Mouse (Mus musculus) lung, embryonic 16.5 days (tissue): ENCODE measurements around the gene Clip3. TPM values are rescaled to one million over a fixed set of nuclear protein-coding genes. Genes with fewer than 3 reads are reported as not detected.

ENCODE experiments used
- ATAC-seq: fragments of 200-750 bp; cut with Nextera tagmentation; 2 replicates; pipeline ENCODE4 v1.8.0; 2017; ENCODE audit warnings: low read depth, mild to moderate bottlenecking, moderate library complexity
- H3K27ac ChIP-seq: fragments of 300-500 bp; sonication (generic); 2 replicates; pipeline ENCODE4 v1.5.1; 2014; ENCODE audit warnings: mild to moderate bottlenecking, control low read depth, low read length
- H3K27me3 ChIP-seq: fragments of 300-500 bp; sonication (generic); 2 replicates; pipeline ENCODE4 v1.6.1; 2014; ENCODE audit warnings: low read depth, low read length, mixed read lengths; ENCODE audit not compliant: control insufficient read depth, insufficient read depth
- H3K36me3 ChIP-seq: fragments of 300-500 bp; sonication (generic); 2 replicates; pipeline ENCODE4 v1.6.1; 2014; ENCODE audit warnings: low read length; ENCODE audit not compliant: control insufficient read depth, insufficient read depth
- H3K4me1 ChIP-seq: fragments of 300-500 bp; sonication (generic); replicated peaks from 2 replicates; pipeline ENCODE4 v1.6.1; 2014; ENCODE audit warnings: low read length, mixed read lengths; ENCODE audit not compliant: control insufficient read depth, insufficient read depth
- H3K4me2 ChIP-seq: fragments of 300-500 bp; sonication (generic); 2 replicates; pipeline ENCODE4 v1.6.1; 2014; ENCODE audit warnings: low read depth, low read length, control low read depth
- H3K4me3 ChIP-seq: fragments of 300-500 bp; sonication (generic); 2 replicates; pipeline ENCODE4 v1.5.1; 2014; ENCODE audit warnings: mild to moderate bottlenecking, low read length, control low read depth
- H3K9ac ChIP-seq: fragments of 300-500 bp; sonication (generic); 2 replicates; pipeline ENCODE4 v1.6.1; 2014; ENCODE audit warnings: low read length, control low read depth
- H3K9me3 ChIP-seq: fragments of 300-500 bp; sonication (generic); 2 replicates; pipeline ENCODE4 v1.6.1; 2016; ENCODE audit warnings: low read length; ENCODE audit not compliant: control insufficient read depth
- WGBS: fragments of 180-500 bp; shearing (Covaris S2); extraction: QIAGEN DNeasy Blood & Tissue Kit; methylation state at CpG from one replicate; pipeline ENCODE4 v1.1.7; 2014; 5-methylcytosine and 5-hydroxymethylcytosine counted together
- polyA plus RNA-seq: library from polyadenylated mRNA; unstranded; fragments of >200 nt; fragmentation: Nextera tagmentation; extraction: Ambion mirVana; gene quantifications from 2 replicates; pipeline ENCODE4 v1.2.1, GENCODE M21; 2015

The Clip3 gene
- polyA plus RNA-seq, 1 experiment from 2014 or later, result 20.7 TPM

DNA sequence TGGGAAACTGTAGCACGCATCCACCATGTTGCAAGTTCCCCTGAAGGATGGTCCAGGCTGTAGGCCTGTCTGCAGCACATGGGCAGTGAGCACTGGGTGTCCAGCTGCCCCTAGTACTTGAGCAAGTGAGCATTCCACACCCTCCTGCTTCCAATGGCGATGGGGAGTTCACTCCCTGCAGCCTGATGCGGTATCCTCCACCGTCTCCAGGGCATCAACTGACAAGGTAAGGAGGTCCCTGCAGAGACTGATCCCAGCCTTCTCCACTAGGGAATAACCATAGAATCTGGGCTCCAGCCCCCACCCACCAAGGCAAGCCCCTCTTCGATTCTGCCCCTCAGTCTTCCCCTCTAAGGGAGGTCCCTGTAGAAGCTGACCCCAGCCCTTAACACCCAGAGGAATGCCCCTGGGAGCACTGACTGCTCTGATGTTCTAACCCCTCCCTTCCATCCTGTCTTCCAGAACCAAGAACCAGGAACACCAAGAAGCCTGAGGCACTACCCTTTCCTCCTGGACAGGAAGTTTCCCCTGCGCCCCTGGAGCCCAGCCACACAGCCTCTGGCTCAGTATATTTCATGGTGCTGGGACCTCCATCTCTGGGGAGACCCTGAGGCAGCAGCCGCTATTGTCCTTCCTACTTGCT, 2.3 kb upstream of the Clip3 start:
- Histone ChIP-seq H3K27ac (no peak overlapping the region), H3K9me3 (no peaks in the 10 kb centered on the region), H3K4me2 (no peak overlapping the region), H3K9ac (no peak overlapping the region), H3K27me3 (no peaks in the 10 kb centered on the region), H3K36me3 (no peaks in the 10 kb centered on the region), H3K4me1 (no peaks in the 10 kb centered on the region; the same call in 1 of the 2 replicates), H3K4me3 (no peak overlapping the region)
- WGBS, result 67% methylated on average over 7 of the region's 7 CpGs
- no peak for ATAC-seq

DNA sequence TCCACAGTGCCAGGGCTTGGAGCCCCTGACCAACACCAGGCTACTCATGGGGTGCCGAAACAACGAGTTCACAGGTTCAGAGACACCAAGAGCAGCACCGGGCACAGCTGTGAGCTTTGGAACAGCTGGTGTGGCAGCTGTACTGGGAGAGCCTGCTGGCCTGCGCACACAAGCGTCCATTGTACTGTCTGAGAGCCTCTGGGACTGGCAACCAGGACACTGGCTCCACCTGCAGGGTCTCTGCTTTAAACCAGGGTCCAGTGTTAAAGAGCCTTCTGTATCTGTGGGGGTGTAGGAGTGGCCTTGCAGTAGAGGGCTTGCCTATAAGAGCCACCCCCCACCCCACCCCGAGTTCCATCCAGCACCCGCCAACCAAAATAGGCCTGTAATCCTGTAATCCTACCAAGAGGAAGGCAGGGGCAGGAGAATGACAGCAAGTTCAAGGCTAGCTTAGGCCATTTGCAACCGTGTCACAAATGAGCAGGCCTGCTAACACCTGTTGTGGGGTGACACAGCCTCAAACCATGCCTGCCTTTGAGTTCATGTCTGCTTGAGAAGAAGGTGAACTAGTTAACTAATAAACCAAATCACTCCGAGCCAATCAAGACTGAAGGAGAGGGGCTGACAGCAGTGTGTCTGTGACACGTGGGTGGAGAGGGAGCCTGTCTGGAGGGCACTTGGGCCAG, 1.7 kb upstream of the Clip3 start:
- Histone ChIP-seq H3K27me3 (no peaks in the 10 kb centered on the region), H3K4me2 (no peak overlapping the region), H3K27ac (no peak overlapping the region), H3K4me1 (no peaks in the 10 kb centered on the region; the same call in 1 of the 2 replicates), H3K4me3 (no peak overlapping the region), H3K9me3 (no peaks in the 10 kb centered on the region), H3K36me3 (no peaks in the 10 kb centered on the region), H3K9ac (no peak overlapping the region)
- ATAC-seq, result no peak
- WGBS, result 56% methylated on average over 10 of the region's 10 CpGs

DNA sequence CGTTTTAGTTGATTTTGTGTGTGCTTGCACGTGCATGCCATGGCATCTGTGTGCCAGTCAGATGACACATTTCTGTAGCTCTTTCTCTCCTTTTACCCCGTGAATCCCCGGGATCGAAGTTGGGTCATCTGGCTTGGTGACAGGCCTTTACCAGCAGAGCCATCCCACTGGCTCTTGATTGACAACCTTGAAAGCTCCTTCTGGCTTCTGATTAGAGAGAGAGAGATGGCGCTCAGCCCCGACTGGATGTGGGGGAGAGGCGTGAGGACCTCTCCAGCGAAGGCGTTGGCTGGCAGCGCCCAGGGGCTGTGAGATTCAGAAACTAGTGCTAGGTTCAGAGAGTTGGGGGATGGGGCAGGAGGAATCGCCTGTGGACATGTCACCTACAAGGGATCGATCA, 2.3 kb downstream of the Clip3 start:
- Histone ChIP-seq H3K9me3 (no peaks in the 10 kb centered on the region), H3K4me2 (no peak overlapping the region), H3K4me1 (no peaks in the 10 kb centered on the region; the same call in 1 of the 2 replicates), H3K9ac (no peak overlapping the region), H3K27ac (no peak overlapping the region), H3K27me3 (no peaks in the 10 kb centered on the region), H3K36me3 (no peaks in the 10 kb centered on the region), H3K4me3 (no peak overlapping the region)
- 76% methylated on average over 13 of the region's 13 CpGs for WGBS
- no peak for ATAC-seq

DNA sequence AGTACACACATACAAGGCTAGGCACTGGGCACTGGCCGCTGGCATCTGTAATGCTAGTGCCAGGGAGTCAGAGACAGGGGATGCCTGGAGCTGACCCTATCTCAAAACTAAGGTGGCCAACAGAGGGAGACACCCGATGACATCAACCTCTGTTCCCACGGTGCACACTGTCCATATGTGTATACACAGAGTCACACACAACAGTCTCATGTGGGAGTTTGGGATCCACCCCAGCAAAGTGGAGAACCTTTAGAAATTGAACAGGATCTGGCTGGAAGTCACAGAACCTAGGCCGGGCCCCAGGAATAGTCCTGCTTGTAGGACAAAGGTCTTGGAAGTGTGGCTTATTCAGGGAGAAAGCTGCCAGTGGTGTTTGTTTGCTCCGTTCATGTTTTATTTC, 2.8 kb downstream of the Clip3 start:
- WGBS, result 81% methylated on average over 5 of the region's 5 CpGs
- Histone ChIP-seq H3K27ac (no peak overlapping the region), H3K4me3 (no peak overlapping the region), H3K27me3 (no peaks in the 10 kb centered on the region), H3K4me1 (no peaks in the 10 kb centered on the region; the same call in 1 of the 2 replicates), H3K9ac (no peak overlapping the region), H3K9me3 (no peaks in the 10 kb centered on the region), H3K4me2 (no peak overlapping the region), H3K36me3 (no peaks in the 10 kb centered on the region)
- no peak for ATAC-seq

DNA sequence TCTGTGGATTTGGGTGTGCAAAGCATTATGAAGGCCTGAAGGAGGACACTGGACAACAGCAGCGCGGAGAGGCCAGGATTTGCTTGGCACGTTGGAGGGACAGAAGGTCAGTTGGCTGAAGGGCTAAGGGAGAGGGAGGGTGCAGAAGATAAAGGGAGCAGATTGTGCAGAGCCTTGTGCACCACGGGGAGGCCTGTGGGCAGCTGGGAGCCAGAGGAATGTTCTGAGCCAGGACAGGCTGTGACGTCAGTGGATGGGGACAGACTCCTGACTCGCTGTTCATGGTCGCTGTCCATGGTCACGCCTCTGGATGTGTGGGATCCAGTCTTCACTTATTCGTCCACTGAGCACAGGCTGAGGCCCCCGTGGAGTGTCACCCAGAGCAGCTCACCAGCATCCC, 3.6 kb downstream of the Clip3 start:
- no peak for ATAC-seq
- 48% methylated on average over 10 of the region's 10 CpGs for WGBS
- Histone ChIP-seq H3K4me1 (no peaks in the 10 kb centered on the region; the same call in 1 of the 2 replicates), H3K27ac (no peak overlapping the region), H3K4me2 (no peak overlapping the region), H3K4me3 (no peak overlapping the region), H3K9me3 (no peaks in the 10 kb centered on the region), H3K9ac (no peak overlapping the region), H3K27me3 (no peaks in the 10 kb centered on the region), H3K36me3 (no peaks in the 10 kb centered on the region)

DNA sequence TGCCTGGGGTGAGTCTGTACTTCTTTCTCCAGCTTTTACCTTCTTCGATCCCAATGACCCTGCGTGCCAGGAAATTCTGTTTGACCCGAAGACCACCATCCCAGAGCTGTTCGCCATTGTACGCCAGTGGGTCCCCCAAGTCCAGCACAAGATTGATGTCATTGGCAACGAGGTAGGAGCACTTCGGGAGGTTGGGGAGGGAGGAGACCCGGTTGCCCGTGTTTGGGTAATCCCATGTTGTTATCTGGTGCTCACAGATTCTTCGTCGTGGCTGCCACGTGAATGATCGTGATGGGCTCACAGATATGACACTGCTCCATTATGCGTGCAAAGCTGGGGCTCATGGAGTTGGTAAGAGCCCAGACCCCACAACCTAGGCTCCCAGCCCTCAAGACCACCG, 5.3 kb downstream of the Clip3 start:
- no peaks in the 10 kb centered on the region; the same call in 1 of the 2 replicates for H3K36me3 ChIP-seq
- 85% methylated on average over 15 of the region's 15 CpGs for WGBS
- H3K9ac ChIP-seq, result no peak overlapping the region

DNA sequence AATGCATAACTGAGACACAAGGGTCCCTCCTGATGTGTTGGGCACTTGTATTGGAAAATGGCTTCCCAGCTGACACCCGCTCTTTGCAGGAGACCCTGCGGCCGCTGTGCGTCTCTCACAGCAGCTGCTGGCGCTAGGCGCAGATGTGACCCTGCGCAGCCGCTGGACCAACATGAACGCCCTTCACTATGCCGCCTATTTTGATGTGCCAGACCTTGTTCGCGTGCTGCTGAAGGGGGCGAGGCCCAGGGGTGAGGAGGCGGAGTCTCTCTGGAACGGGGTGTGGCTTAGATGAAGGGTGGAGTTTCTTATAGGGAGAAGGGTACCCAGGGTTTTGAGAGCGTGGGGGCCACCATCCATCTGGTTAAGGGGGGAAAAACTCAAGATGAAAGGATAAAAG, 5.7 kb downstream of the Clip3 start:
- no peak overlapping the region for H3K4me2 ChIP-seq

More for the DNA sequence above, 5.3 kb downstream of the Clip3 start:
- no peaks in the 10 kb centered on the region for H3K9me3 ChIP-seq
- no peaks in the 10 kb centered on the region; the same call in 1 of the 2 replicates for H3K4me1 ChIP-seq
- no peak overlapping the region for H3K4me2 ChIP-seq
- no peak for ATAC-seq
- no peak overlapping the region for H3K4me3 ChIP-seq
- H3K27ac ChIP-seq, result no peak overlapping the region
- H3K27me3 ChIP-seq, result no peaks in the 10 kb centered on the region

DNA sequence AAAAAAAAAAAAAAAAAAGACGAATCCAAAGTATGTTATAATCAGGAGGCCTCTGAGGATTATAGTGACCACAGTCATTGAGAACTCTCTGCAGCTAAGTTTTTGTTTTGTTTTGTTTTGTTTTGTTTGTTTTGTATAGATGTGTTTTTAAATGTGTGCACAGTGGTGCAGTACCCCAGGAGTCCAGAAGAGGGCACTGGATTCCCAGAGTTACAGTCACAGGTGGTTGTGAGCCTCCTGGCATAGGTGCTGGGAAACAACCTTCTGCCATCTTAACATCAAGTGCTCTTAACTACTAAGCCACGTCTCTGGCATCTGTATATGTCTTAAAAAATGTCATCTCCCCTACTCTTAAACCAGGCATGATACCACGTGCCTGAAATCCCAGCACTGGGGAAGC, 9.4 kb downstream of the Clip3 start:
- no peak for ATAC-seq
- no peak overlapping the region for H3K9ac ChIP-seq
- H3K27ac ChIP-seq, result no peak overlapping the region
- H3K36me3 ChIP-seq, result peaks cover 4% of the 10 kb centered on the region
- WGBS, result 43% methylated on average over 3 of the region's 3 CpGs
- H3K9me3 ChIP-seq, result no peaks in the 10 kb centered on the region
- H3K4me2 ChIP-seq, result no peak overlapping the region
- no peaks in the 10 kb centered on the region for H3K4me1 ChIP-seq
- no peaks in the 10 kb centered on the region for H3K27me3 ChIP-seq
- H3K4me3 ChIP-seq, result no peak overlapping the region

More for the DNA sequence above, 5.7 kb downstream of the Clip3 start:
- Histone ChIP-seq H3K9me3 (no peaks in the 10 kb centered on the region), H3K27ac (no peak overlapping the region), H3K9ac (no peak overlapping the region), H3K4me1 (no peaks in the 10 kb centered on the region; the same call in 1 of the 2 replicates), H3K27me3 (no peaks in the 10 kb centered on the region), H3K4me3 (no peak overlapping the region), H3K36me3 (no peaks in the 10 kb centered on the region; the same call in 1 of the 2 replicates)
- no peak for ATAC-seq
- WGBS, result 75% methylated on average over 16 of the region's 16 CpGs

DNA sequence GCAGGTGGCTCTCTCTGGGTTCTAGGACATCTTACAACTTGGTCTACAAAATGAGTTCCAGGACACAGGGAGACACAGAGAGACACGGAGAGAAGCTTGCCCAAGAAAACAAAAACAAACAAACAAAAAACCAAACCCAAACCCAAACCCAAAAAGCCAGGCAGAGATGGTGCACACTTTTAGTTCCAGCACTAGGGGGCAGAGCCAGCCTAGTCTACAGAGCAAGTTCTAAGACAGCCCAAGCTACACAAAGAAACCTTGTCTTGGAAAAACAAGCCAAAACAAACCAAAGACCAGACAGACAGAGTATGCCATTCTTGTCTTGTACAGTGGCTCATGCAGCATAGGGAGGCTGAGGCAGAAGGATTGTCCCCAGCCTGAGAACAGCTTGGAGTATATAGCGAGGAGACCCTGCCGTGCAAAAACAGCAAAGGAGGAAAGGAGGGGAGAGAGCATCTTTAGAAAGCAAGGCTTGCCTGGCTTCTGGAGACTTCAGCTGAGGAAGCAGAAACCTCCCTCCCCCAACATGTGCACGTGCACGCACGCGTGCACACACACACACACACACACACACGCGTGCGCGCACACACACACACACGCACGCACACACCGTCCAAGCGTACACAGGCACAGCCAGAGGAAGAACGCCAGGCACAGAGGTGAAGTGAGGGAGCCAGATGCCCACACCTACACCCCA, 14.7 kb downstream of the Clip3 start:
- Histone ChIP-seq H3K9ac (no peak overlapping the region), H3K4me3 (no peak overlapping the region), H3K4me1 (peaks cover 11% of the 10 kb centered on the region; the same call in 1 of the 2 replicates), H3K4me2 (no peak overlapping the region), H3K9me3 (no peaks in the 10 kb centered on the region), H3K36me3 (peaks cover 4% of the 10 kb centered on the region), H3K27me3 (no peaks in the 10 kb centered on the region), H3K27ac (no peak overlapping the region)
- no peak for ATAC-seq
- WGBS, result 86% methylated on average over 16 of the region's 16 CpGs
